Mouse (Mus musculus): Measurements from ENCODE around the gene Arl6ip5.

DNA sequence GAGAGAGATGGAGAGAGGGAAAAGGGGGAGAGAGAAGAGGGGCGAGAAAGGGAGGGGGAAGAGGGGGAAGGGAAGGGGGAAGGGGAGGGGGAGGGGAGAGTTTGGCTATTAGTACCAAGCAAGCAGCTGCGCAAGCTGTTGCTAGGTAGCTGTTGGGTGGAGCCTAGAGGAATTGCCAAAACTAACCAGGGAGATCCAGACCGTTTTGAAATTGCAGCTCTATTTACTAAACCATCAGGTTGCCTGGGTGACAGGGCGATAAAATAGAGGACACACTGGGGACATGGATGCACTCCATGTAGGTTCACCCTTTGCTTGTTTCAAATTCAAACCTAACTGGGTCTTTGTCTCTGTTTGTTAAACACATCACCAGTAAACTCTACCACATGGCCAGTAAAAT lies 65.9 kb downstream of the Arl6ip5 start:
- TF ChIP-seq GATA1 (IDR thresholded peaks at IDR 0.05; ENCODE audit: borderline replicate concordance, low read length) (no peak), FLI1 (IDR thresholded peaks at IDR 0.05; ENCODE audit: low read length) (no peak)
